In the genomic region with DNA sequence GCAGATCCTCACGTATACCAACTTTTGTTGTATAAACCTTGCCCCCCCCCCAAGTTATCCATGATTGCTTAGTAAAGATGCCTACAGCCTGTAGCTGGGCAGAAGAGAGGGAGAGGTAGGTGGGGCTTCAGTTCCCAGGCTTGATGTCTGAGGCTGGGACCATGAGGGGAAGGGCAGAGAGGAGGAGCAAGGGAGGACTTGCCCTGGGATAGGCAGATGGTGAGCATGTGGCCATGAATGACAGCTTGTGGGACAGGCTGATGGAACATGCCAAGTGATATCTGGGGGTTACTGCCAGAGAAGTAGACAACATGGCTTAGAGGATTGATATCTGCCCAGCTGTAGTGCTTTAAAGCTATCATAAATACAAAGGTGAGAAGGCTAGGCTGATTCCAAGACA, we compare ENCODE assay signal across 14 mouse cellular contexts.
"Had no signal": no experiment of that assay in that cellular context is flagged by ENCODE, and none has a peak within 500 bp of the region (broad histone marks: within the 10 kb centered on the region; RNA-seq: fewer than 3 reads in every experiment).

No protein-coding gene starts in this region.

- DNase-seq: gastrocnemius, adult 2 months; gastrocnemius, postnatal 10 days; gastrocnemius, postnatal 25 days; heart, adult 18-20 months; heart, postnatal 10 days; heart, postnatal 4 days; kidney, adult 11 months; kidney, adult 2 months; kidney, adult 9 months; kidney, postnatal 14 days; kidney, postnatal 36 days; liver; liver, embryonic 13.5 days; liver, postnatal 0 days had no signal
